Mouse (Mus musculus) gastrocnemius, adult 18-20 months (tissue): ENCODE results near the gene Nfkbid. TPM values are rescaled to one million over a fixed set of nuclear protein-coding genes. Genes with fewer than 3 reads are reported as not detected.

ENCODE experiments used
- DNase-seq: peaks from one replicate; pipeline ENCODE4 v3.0.0; 2021; ENCODE audit warnings: low spot score
- long read RNA-seq, 2 experiments: library from polyadenylated mRNA; stranded (forward); transcript quantifications; one replicate each; pipeline ENCODE4 v2.0.0; 2021
- total RNA-seq, 2 experiments: library from RNA; stranded (reverse); gene quantifications; 2 replicates each; pipeline ENCODE4 v1.2.3; 2021

Gene Nfkbid
- total RNA-seq, result under 1 TPM in 1 of 2 experiments, not detected in 1; 0.11 TPM
- long read RNA-seq, experiment 1, result 0 reads
- long read RNA-seq, experiment 2, result 0 reads

DNA sequence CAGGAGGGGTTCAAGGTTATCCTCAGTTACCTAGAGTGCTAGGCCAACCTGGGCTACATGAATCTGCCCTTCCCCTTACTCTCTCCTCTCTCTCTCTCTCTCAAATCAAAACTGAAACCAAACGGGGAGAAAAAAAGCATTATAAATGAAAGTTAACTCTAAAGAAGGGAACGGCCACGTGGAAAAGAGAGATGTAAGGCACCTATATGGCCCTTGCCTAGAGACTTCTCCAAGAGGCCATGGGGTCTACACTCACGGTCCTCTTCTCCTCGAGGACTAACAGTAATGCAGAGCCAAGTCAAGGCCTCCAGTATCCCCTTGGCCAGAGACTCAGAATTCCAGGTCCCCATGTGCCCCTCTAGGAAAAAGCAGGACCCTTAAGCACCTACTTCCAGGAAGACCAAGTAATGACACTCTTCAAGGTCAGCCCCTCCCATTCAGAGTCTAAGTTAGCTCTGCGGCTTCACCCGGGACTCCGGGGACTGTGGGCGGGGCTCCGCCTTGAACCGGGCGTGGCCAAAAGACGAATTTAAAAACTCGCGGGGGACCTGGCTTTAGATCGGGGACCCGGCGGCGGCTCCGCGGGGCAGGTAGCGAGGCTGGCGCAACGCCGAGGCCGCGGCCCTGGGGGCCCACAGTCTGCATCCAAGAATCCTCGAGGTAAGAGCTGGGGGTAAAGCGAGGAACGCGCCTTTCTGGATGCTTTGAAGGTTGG, at the start of gene Nfkbid:
Gene Nfkbid (plus strand): TSS at position 558 of the 715 bp plus-strand sequence.
- peak; percentile 48 for DNase-seq

DNA sequence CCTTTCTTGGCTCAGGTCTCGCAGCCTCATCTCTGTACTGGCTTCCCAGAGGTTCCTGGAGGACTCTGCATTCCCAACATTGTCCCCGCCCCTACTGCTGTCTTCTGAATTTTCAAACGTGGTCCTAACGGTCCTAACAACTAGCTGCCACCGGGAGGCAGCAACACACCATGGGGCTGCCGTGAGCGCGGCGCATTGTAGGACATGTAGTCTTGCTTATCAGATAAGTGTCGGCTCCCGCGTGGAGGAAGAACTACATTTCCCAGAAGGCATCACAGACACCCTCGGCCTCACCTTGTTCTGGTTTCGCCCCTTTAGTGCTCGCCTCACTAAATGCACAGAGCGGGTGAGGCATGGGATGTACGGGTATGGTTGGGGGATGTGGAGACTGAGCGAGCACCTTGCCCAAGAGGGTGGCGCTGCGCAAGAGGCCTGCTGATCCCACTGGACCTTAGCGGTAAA, 48.0 kb upstream of the Nfkbid start:
- DNase-seq, result peak; percentile 94

DNA sequence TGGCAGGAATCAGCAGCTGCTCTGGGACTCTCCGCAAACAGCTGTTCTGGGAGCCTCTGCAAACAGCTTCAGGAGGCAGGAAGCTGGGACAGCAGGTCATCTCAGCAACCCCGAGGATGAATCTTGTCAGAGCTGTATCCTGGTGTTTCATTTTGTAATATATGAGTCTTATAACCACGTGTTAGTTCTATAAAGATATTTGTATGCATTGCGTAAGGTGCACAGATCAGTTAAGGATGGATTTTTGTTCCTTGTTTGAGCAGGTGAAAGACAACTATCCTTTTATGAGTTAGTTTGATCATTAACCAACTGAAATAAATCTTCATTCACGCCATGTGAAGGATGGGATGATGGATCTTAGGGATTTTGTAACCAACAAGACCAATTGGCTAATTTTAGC, 41.5 kb upstream of the Nfkbid start:
- DNase-seq, result no peak

DNA sequence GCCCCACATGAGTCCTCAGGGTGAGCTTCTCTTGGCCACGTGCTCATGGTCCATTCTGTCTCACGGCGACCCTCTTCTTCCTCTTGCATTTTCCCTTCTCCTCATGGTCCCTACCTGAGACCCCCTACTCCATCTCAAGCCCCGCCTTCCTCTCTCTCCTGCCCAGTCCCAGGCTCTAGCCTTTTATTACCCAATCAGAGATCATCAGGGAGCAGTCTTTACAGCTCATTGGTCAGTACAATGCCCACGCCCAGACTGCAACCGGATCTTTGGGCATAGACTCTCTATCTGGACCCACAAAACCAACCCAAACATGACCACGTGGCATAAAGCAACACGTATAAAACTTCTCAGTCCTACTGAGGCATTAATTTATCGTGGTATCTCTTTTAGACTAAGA, 37.4 kb upstream of the Nfkbid start:
- DNase-seq, result no peak

DNA sequence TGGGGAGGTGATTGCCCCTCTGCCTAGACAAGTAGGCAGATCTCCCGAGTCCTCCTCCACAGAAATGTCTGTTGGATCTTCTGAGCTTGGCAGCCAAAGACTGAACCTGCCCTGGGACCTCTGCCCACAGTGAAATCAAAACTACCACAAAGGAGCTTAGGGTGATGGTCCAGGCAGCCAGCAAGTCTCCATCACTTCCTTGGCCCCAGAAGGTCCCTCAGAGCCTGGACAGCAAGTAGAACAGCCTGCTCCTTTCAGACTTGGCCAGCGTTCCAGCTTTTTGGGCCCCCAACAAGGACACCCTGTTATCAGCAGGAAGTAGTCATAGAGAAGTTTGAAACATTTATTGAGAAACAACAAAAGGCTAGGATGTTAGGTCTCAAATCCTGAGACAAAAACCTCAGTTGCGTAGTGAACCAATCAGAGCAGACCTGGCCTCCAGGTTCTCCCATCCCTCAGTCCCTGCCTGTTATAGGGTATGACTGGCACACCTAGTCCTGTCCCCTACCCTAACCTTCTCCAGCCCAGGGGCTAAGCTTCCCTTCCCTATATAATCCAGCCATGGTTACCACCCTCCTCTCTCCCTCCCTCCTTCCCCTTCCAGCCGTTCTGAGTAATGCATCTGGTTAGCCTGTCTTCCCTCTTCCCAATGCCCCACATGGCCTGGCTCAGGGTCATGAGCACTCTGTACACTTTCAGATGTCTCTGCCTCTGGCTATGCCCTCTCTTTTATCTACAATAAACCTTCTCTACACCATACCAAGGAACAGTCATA, 28.6 kb upstream of the Nfkbid start:
- DNase-seq, result no peak

DNA sequence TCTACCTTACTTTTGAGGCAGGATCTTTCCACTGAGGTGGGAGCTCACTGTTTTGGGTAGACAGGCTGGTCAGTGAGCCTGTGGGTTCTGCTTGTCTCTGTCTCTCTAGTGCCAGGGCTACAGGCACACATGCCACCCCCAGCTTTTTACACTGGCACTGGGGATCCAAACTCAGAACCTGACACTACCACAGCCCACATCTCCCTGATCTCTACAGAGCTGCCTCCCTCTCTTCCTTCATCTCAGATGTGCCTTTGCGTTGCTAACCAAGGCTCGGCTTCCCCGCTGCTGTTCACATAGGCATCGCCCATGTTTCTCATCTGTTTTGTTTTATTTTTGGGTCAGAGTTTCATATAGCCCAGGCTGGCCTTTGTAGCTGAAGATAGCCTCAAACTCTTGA, 27.9 kb upstream of the Nfkbid start:
- DNase-seq, result no peak

DNA sequence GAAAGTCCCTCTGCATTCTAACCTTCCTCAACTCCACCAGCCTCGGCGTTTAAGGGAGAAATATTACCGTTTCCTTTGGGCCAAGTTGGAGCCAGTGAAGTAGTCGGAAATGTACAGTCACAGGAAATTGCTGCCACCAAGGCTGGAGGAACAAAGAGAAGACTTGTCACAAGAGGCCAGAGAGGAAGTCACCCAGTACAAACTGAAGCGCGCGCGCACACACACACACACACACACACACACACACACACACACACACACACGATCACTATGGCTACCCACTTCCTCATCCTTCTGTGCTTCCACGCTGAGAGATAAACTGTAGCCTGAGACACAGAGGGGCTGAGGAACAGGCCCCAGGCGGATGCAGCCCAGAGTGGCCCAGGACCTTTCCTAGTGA, 27.2 kb upstream of the Nfkbid start:
- no peak for DNase-seq

DNA sequence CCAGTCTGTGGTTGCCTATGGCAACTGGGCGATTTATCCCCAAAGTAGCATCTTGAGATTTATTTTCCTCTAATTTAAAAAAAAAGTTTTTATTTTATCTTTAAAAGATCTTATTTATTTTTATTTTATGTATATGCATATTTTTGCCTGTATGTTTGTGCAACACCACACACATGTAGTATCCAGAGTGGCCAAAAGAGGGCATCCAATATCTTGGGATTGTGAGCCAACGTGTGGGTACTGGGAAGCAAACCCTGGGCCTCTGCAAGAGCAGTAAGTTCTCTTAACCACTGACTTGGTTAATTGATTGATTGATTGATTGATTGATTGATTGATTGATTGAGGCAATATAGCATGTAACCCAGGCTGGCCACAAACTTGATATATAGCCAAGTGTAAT, 26.7 kb upstream of the Nfkbid start:
- DNase-seq, result no peak

DNA sequence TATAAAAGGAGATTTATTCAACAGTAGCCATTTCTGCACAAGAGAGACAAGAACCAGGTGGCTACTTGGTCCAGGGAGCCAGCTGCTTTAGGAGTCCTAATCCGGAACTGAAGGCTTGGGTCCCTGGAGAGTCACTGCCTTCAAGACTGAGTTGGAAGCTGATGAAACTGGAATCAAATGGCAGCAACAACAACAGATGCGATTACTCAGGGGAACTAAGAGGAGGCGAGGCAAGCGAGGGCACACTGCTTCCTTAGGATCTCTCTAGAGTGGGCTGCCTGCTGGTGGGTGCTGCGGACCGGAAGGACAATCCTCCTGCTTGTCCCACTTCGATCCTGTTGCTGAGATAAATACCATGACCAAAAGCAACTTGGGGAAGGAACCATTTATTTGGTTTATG, 21.9 kb upstream of the Nfkbid start:
- DNase-seq, result no peak

DNA sequence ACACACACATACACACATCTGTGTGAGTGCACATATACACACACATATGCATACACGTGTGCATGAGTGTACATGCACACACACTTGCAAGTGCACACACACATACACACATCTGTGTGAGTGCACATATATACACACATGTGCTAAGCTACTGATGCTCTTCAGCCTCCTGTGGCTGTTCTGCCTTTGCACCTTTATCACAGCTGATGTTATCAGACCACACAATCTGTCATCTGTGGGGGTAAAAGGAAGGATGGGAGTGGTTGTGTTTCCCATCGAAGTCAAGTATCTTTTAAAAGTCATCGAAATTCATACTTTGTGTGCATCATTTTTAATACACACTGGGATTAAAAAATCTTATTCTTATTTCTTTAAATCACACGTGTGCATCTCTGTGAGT, 19.2 kb upstream of the Nfkbid start:
- DNase-seq, result no peak

DNA sequence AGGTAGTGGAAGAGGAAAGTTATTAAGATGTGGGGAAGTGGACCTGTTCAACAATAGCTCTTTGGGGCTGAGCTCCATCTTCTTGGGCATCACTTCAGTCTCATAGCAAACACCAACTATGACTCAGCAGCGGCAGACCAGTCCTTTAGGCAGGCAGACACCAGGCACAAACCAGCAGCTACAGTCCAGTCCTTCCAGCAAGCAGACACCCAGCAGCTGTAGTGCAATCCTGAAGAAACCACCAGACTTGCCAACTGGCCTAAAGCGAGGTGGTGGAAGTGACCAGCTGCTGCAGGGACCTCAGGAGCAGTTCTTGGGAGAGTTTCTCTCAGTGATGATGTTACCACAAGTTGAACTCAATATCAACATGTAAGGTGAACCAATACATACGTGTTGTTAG, 12.9 kb upstream of the Nfkbid start:
- DNase-seq, result no peak

DNA sequence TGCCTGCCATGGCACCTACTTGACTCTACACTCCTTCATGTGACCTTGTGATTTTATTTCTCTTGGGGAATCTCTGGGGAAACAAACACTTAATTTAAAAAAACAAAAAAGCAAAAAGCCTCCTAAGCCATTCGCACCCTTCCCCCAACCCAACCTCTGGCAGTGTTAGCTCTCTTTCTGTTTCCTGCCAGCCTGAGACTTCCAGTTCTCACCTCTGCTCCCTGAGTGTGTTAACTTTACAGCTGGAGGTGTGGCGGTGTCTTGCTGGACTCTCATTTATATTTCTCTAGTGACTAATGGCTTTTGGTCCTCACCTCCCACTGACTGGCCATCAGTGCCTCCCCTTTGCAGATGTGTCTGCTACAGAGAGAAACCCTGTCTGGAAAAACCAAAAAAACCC, 11.7 kb upstream of the Nfkbid start:
- no peak for DNase-seq

DNA sequence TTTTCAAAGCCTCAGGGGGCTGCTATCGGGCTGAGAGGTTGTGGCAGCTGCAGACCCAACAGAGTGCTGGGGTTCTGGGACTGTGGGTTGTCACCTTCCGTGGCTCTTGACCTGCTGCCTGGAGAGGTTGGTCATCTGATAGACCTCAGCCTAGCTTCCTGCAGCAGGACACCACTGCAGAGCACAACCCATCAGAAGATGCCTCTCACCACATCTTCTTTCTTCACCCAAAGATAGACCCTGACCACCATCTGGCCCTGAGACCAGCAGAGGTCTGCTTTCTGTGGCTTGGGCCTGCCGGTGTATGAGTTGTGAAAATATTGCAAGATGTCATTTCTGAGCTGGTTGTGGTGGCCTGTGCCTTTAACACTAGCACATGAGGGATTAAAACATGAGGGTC, 10.5 kb upstream of the Nfkbid start:
- no peak for DNase-seq

DNA sequence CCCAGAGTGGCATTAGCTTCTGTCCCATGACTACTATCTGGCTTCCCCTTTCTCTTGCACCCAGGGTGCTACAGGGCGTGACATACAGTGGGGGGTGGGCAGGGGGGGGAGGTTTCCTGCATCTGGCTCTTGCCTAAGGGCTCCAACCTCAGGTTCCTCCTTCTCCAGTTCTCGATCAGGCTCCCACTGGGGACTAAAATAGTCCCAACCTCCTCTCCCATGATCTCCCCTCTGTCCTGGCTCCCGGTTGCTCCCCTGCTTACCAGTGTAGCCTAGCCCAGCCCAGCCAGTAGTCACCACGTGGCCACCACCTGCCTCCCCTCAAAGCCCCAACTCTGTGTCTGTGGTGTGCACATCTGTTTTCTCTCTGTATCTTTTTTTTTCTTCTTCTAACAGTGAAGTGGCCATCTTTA, 8.8 kb upstream of the Nfkbid start:
- DNase-seq, result no peak

DNA sequence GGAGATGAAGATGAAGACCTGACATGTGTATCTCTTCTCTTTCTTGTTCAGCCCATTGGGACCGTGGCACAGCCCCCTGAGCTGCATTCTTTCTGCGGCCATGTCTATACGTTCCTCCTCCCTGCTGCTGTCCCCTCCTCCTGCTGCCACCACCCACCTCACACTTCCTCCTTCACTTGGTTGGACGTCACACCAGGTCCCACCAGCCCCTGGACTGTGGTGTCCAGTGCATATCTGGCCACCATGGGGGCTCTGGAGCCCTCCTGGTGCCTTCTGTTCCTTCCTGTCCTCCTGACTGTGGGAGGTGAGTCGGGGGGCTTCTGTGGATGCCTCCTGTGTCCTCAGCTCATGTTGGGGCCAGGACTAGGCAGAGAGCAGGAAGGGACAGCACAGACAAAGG, 7.9 kb upstream of the Nfkbid start, which contains the start of gene Tyrobp:
Gene Tyrobp (plus strand): TSS at position 165 of the 400 bp plus-strand sequence.
- DNase-seq, result no peak

DNA sequence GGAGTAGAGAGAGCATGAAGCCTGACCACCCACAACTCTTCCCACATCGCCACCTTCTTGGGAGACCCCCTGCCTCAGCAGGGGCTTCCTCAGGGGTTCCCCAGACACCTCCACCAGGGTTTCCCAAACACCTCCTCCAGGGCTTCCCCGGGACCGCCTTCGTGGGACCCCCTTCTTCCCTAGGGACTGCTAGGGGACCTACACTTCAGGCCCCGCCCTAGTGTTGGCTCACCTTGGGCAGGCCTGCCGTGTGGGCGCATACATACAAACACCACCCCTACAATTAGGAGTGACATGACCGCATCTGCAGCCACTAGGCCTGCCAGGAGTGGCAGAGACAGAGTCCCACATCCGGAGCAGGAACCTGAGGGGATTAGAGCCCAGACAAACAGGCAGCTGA, 3.7 kb upstream of the Nfkbid start:
- DNase-seq, result no peak

DNA sequence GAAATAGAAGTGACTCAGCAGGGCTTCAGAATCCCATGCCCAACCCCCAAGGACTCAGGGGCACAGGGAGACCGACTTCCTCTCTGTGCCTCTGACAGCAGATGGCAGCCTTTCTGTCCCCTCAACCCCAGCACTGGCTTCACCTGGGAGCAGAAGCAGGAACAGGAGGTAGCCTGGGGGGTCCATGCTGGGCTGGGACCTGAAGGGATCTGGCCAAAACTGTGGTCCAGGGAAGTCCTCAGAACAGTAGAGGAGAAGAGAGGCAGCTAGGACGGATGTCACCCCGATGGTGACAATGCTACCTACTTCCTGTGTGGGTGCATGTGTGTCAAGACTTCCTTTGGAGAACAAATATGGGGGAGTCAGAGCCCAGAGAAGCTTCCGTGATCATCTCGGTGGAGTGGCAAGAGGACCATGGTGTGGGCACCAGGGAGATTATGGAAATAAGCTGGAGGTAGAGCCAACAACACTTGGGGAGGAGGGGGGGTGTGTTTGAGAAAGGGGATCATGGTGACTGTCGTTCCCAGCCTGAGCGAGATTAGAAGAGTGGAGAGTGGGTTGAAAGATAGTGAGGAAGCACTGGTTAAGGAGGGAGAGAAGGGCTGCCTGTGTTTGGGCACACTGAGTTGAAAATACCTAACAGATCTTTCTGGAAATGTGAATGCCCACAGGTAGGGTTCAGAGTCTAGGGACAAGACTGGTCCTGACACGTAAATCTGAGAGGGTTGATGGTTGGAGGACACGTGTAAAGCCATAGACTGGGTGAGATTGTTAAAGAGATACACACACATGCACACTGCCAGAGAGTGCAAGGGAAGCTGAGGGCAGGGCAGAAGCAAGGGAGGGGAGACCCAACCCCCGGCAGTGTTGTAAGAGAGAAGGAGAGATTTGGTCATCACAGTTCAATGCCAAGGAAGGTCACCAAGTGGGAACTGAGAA, 1.7 kb upstream of the Nfkbid start, which contains the start of gene Hcst:
Gene Hcst (minus strand): TSS at position 294 of the 939 bp plus-strand sequence.
- no peak for DNase-seq

DNA sequence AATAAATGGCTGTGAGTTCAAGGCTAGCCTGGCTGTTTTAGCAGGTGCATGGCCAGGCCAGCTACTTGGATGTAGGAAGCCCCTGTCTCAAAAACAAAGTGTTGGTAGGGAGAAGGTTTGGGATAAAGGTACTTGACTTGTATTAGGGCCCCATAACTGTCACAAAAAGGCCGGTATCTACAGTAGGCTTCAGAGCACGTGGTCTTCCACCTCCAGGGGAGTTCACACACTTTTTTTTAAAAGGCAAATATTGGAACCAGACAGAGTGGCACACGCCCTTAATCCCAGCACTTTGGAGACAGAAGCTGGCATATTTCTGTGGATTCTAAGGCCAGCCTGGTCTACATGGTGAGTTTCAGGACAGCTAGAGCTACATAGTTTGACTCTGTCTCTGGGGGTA, 859 bp upstream of the Nfkbid start:
- no peak for DNase-seq

DNA sequence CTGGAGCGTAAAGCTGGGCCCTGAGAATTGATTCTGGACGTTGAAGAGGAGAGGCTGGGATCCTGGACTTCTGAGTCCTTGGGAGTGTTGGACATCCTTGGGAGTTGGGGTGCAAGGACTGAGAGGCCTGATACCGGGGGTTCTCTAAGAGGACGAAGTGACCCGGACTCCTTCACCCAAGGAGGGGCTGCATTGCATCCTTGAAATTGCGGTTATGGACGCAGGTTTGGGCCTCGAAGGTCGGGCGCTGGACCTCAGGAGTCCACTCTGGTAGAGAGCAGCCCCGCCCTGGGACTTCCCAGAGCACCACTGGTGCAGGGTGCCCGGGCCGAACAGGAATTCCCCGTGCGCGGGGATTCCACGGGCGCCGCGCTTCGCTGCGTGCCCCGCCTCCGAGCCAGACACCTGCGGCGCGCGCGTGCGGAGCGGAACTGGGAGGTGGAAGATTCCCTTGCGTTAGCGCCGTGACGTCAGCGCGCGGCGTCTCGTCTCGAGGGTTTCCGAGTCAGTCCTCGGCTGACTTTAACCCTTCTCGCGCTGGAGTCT, 431 bp downstream of the Nfkbid start:
- peak; percentile 64 for DNase-seq

DNA sequence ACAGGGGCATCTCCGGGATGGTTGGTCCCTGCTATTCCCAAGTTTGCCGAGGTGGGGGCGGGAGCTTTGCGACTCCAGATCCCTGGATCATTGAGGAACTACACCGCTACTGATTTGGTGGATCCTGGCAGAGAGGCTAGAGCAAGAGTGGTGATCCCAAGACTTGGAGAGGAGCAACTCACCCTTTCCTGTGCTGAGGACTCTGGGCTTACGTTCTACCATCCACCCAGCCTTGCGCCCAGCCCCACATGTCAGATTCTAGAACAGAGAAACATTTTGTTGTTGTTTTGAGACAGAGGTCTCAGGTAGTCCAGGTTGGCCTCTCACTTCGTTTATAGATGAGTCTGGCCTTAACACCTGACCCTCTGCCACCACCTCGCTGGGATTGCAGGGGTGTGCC, 1.0 kb downstream of the Nfkbid start:
- no peak for DNase-seq

DNA sequence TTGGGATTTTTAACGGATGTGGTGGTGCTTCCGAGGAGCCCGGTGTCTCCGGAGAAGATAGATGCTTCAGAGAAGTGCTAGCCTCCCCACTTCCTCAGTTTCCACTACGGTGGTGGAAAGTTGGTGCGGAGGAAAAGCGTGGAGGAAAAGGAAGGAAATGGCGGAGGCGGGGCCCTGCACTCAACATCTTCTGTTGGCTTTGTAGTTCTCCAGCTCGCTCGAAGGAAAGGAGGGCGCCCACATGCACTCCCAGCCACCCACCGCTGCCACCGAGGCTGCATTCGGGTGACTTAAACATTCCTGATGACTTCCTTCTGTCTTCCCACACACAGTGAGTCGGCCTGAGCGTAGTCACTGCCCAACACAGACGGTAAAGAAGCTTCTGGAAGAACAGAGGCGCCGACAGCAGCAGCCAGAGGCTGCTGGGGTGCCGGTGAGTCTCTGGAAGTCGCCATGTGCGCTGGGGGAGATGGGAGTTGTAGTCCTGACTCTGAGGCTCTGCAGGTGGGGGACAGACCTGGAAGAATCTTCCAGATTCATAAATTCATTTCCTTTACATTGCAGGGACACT, 1.6 kb downstream of the Nfkbid start:
- DNase-seq, result peak; percentile 16
